Mouse (Mus musculus) kidney, embryonic 15.5 days (tissue): ENCODE results near the gene Cdt1. TPM values are rescaled to one million over a fixed set of nuclear protein-coding genes. Genes with fewer than 3 reads are reported as not detected.
A peak's percentile ranks its signal among the peaks of the same experiment; 100 is the strongest.
"Not testable (repeated sequence)": the region's sequence is repeated elsewhere in the genome, so short reads cannot be mapped to it uniquely, and the experiment has no call there.

Experiments
- ATAC-seq: fragments of 200-750 bp; cut with Nextera tagmentation; replicated peaks from 2 replicates; pipeline ENCODE4 v1.8.0; 2017; ENCODE audit warnings: moderate TSS enrichment; ENCODE audit not compliant: low FRiP score
- H3K27ac ChIP-seq: fragments of 300-500 bp; sonication (generic); 2 replicates; pipeline ENCODE4 v1.5.1; 2015; ENCODE audit warnings: mild to moderate bottlenecking, inconsistent platforms
- H3K27me3 ChIP-seq: fragments of 300-500 bp; sonication (generic); 2 replicates; pipeline ENCODE4 v1.6.1; 2015; ENCODE audit warnings: inconsistent platforms
- H3K36me3 ChIP-seq: fragments of 300-500 bp; sonication (generic); 2 replicates; pipeline ENCODE4 v1.6.1; 2015; ENCODE audit warnings: inconsistent platforms
- H3K4me1 ChIP-seq: fragments of 300-500 bp; sonication (generic); 2 replicates; pipeline ENCODE4 v1.6.1; 2015; ENCODE audit warnings: inconsistent platforms
- H3K4me2 ChIP-seq: fragments of 300-500 bp; sonication (generic); 2 replicates; pipeline ENCODE4 v1.6.1; 2015; ENCODE audit warnings: moderate library complexity, mild to moderate bottlenecking, inconsistent platforms
- H3K4me3 ChIP-seq: fragments of 300-500 bp; sonication (generic); replicated peaks from 2 replicates; pipeline ENCODE4 v1.5.1; 2015; ENCODE audit warnings: mild to moderate bottlenecking, inconsistent platforms
- H3K9ac ChIP-seq: fragments of 300-500 bp; sonication (generic); 2 replicates; pipeline ENCODE4 v1.6.1; 2015; ENCODE audit warnings: mild to moderate bottlenecking, inconsistent platforms
- H3K9me3 ChIP-seq: fragments of 300-500 bp; sonication (generic); replicated peaks from 2 replicates; pipeline ENCODE4 v1.6.1; 2016; ENCODE audit warnings: inconsistent platforms
- WGBS: fragments of 180-500 bp; shearing (Covaris S2); methylation state at CpG from one replicate; pipeline ENCODE4 v1.1.7; 2015; ENCODE audit warnings: mixed read lengths; 5-methylcytosine and 5-hydroxymethylcytosine counted together
- polyA plus RNA-seq: library from polyadenylated mRNA; unstranded; fragments of >200 nt; fragmentation: Nextera tagmentation; extraction: Ambion mirVana; gene quantifications from 2 replicates; pipeline ENCODE4 v1.2.1, GENCODE M21; 2015

Gene Cdt1
- polyA plus RNA-seq, 1 experiment from 2014 or later, result 50.4 TPM

- ATAC-seq, result no peak
- Histone ChIP-seq H3K4me2 (peak overlapping the region; percentile 83), H3K27me3 (no peaks in the 10 kb centered on the region), H3K36me3 (peaks cover 51% of the 10 kb centered on the region), H3K4me3 (peak overlapping the region; percentile 91), H3K9me3 (no peaks in the 10 kb centered on the region), H3K9ac (peak overlapping the region; percentile 90), H3K4me1 (peaks cover 47% of the 10 kb centered on the region), H3K27ac (peak overlapping the region; percentile 37; the same call in 1 of the 2 replicates)
- 65% methylated on average over 9 of the region's 9 CpGs for WGBS
These were observed 1.5 kb downstream of the Cdt1 start for GRCm38 (mm10) chr8:122569329-122569728.

- H3K4me1 ChIP-seq, result peaks cover 53% of the 10 kb centered on the region
- no peak overlapping the region for H3K9ac ChIP-seq
- 95% methylated on average over 16 of the region's 16 CpGs for WGBS
- no peaks in the 10 kb centered on the region for H3K9me3 ChIP-seq
- H3K4me2 ChIP-seq, result no peak overlapping the region
- peak overlapping the region; percentile 91; the same call in 1 of the 2 replicates for H3K4me3 ChIP-seq
- no peak for ATAC-seq
- H3K36me3 ChIP-seq, result peaks cover 54% of the 10 kb centered on the region
- no peak overlapping the region for H3K27ac ChIP-seq
- H3K27me3 ChIP-seq, result no peaks in the 10 kb centered on the region
These were observed 2.2 kb downstream of the Cdt1 start for GRCm38 (mm10) chr8:122569996-122570395.

- 89% methylated on average over 11 of the region's 11 CpGs for WGBS
These were observed 3.3 kb downstream of the Cdt1 start for GRCm38 (mm10) chr8:122571153-122571552.

GRCm38 (mm10) chr8:122571750-122572267 lies 4.0 kb downstream of the Cdt1 start:
- H3K36me3 ChIP-seq, result peaks cover 54% of the 10 kb centered on the region
- no peak overlapping the region for H3K4me3 ChIP-seq
- H3K9ac ChIP-seq, result no peak overlapping the region
- H3K9me3 ChIP-seq, result no peaks in the 10 kb centered on the region
- H3K4me2 ChIP-seq, result no peak overlapping the region
- H3K4me1 ChIP-seq, result peaks cover 64% of the 10 kb centered on the region
- no peak for ATAC-seq
- H3K27ac ChIP-seq, result no peak overlapping the region
- no peaks in the 10 kb centered on the region for H3K27me3 ChIP-seq
- WGBS, result 93% methylated on average over 17 of the region's 17 CpGs

More at GRCm38 (mm10) chr8:122571153-122571552, 3.3 kb downstream of the Cdt1 start:
- H3K27me3 ChIP-seq, result no peaks in the 10 kb centered on the region
- peaks cover 65% of the 10 kb centered on the region for H3K4me1 ChIP-seq
- H3K9ac ChIP-seq, result no peak overlapping the region
- no peaks in the 10 kb centered on the region for H3K9me3 ChIP-seq
- H3K27ac ChIP-seq, result no peak overlapping the region
- peaks cover 54% of the 10 kb centered on the region for H3K36me3 ChIP-seq
- H3K4me3 ChIP-seq, result no peak overlapping the region
- H3K4me2 ChIP-seq, result no peak overlapping the region
- no peak for ATAC-seq

GRCm38 (mm10) chr8:122572751-122573150 lies 4.9 kb downstream of the Cdt1 start:
- H3K36me3 ChIP-seq, result peaks cover 54% of the 10 kb centered on the region
- H3K9ac ChIP-seq, result no peak overlapping the region
- no peaks in the 10 kb centered on the region for H3K27me3 ChIP-seq
- H3K27ac ChIP-seq, result 0 out of 2 replicates have a peak overlapping the region, but pooled peaks have one; percentile 10
- no peak overlapping the region for H3K4me2 ChIP-seq
- no peak for ATAC-seq
- peaks cover 66% of the 10 kb centered on the region for H3K4me1 ChIP-seq
- 87% methylated on average over 3 of the region's 3 CpGs for WGBS
- H3K4me3 ChIP-seq, result no peak overlapping the region
- no peaks in the 10 kb centered on the region for H3K9me3 ChIP-seq

- H3K4me3 ChIP-seq, H3K9me3 ChIP-seq, H3K4me2 ChIP-seq, ATAC-seq, H3K27me3 ChIP-seq, H3K9ac ChIP-seq: not testable (repeated sequence)
- Histone ChIP-seq H3K4me1 (peaks cover 66% of the 10 kb centered on the region), H3K27ac (peak overlapping the region; percentile 10; the same call in 1 of the 2 replicates), H3K36me3 (peaks cover 54% of the 10 kb centered on the region)
- WGBS, result 49% methylated on average over 4 of the region's 4 CpGs
These were observed 5.4 kb downstream of the Cdt1 start for GRCm38 (mm10) chr8:122573176-122573575.

GRCm38 (mm10) chr8:122573577-122573976 lies 5.8 kb downstream of the Cdt1 start:
- Histone ChIP-seq H3K36me3 (peaks cover 54% of the 10 kb centered on the region), H3K9me3 (no peaks in the 10 kb centered on the region), H3K4me3 (no peak overlapping the region), H3K4me2 (no peak overlapping the region), H3K4me1 (peaks cover 66% of the 10 kb centered on the region), H3K27me3 (no peaks in the 10 kb centered on the region), H3K27ac (peak overlapping the region; percentile 67; the same call in 1 of the 2 replicates), H3K9ac (no peak overlapping the region)
- ATAC-seq, result no peak
- 54% methylated on average over 9 of the region's 9 CpGs for WGBS

GRCm38 (mm10) chr8:122574264-122574663 lies 6.4 kb downstream of the Cdt1 start:
- Histone ChIP-seq H3K9ac (no peak overlapping the region), H3K27ac (peak overlapping the region; percentile 67), H3K4me2 (peak overlapping the region; percentile 89; the same call in 1 of the 2 replicates), H3K27me3 (no peaks in the 10 kb centered on the region), H3K4me1 (peaks cover 66% of the 10 kb centered on the region), H3K4me3 (no peak overlapping the region), H3K36me3 (peaks cover 52% of the 10 kb centered on the region), H3K9me3 (no peaks in the 10 kb centered on the region)
- no peak for ATAC-seq
- WGBS, result 27% methylated on average over 3 of the region's 3 CpGs

- Histone ChIP-seq H3K4me2 (peak overlapping the region; percentile 89), H3K27ac (peak overlapping the region; percentile 67), H3K9ac (no peak overlapping the region), H3K9me3 (no peaks in the 10 kb centered on the region), H3K4me3 (peak overlapping the region; percentile 83), H3K27me3 (no peaks in the 10 kb centered on the region), H3K36me3 (peaks cover 47% of the 10 kb centered on the region), H3K4me1 (peaks cover 66% of the 10 kb centered on the region)
- WGBS, result 41% methylated on average over 10 of the region's 10 CpGs
- ATAC-seq, result no peak
These were observed 6.9 kb downstream of the Cdt1 start for GRCm38 (mm10) chr8:122574667-122575251.

- Histone ChIP-seq H3K4me1 (peaks cover 67% of the 10 kb centered on the region), H3K36me3 (peaks cover 42% of the 10 kb centered on the region), H3K9me3 (no peaks in the 10 kb centered on the region), H3K9ac (no peak overlapping the region), H3K27me3 (no peaks in the 10 kb centered on the region), H3K4me2 (peak overlapping the region; percentile 89), H3K27ac (peak overlapping the region; percentile 67), H3K4me3 (peak overlapping the region; percentile 83)
- ATAC-seq, result no peak
- WGBS, result 43% methylated on average over 8 of the region's 8 CpGs
These were observed 7.5 kb downstream of the Cdt1 start for GRCm38 (mm10) chr8:122575286-122575685.

- H3K4me3 ChIP-seq, result peak overlapping the region; percentile 83
- peak; percentile 7 for ATAC-seq
- WGBS, result 18% methylated on average over 21 of the region's 21 CpGs
- H3K27ac ChIP-seq, result peak overlapping the region; percentile 87
- peak overlapping the region; percentile 73 for H3K9ac ChIP-seq
- no peaks in the 10 kb centered on the region for H3K27me3 ChIP-seq
- H3K9me3 ChIP-seq, result no peaks in the 10 kb centered on the region
- H3K4me2 ChIP-seq, result peak overlapping the region; percentile 89
- H3K4me1 ChIP-seq, result peaks cover 69% of the 10 kb centered on the region
- peaks cover 35% of the 10 kb centered on the region for H3K36me3 ChIP-seq
These were observed 8.2 kb downstream of the Cdt1 start for GRCm38 (mm10) chr8:122575735-122576647.

- H3K27me3 ChIP-seq, result no peaks in the 10 kb centered on the region
- H3K4me3 ChIP-seq, result peak within 1 kb of the TSS; percentile 83
- no peaks in the 10 kb centered on the region for H3K9me3 ChIP-seq
- H3K4me2 ChIP-seq, result peak within 1 kb of the TSS; percentile 89
- H3K27ac ChIP-seq, result peak within 1 kb of the TSS; percentile 87
- peaks cover 69% of the 10 kb centered on the region for H3K4me1 ChIP-seq
- peaks cover 29% of the 10 kb centered on the region for H3K36me3 ChIP-seq
- ATAC-seq, result peak; percentile 87
- H3K9ac ChIP-seq, result peak within 1 kb of the TSS; percentile 73
- under 1% methylated on average over 39 of the region's 39 CpGs for WGBS
These were observed 8.8 kb downstream of the Cdt1 start, which contains the start of gene Aprt for GRCm38 (mm10) chr8:122576648-122577022. Gene Aprt (minus strand): TSS chr8:122576909.
